Mouse (Mus musculus) embryonic facial prominence, embryonic 14.5 days (tissue): ENCODE results near the gene Olfr1137. TPM values are rescaled to one million over a fixed set of nuclear protein-coding genes. Genes with fewer than 3 reads are reported as not detected.

Experiments
- ATAC-seq: fragments of 200-750 bp; cut with Nextera tagmentation; 2 replicates; pipeline ENCODE4 v1.8.0; 2017; ENCODE audit warnings: low read depth, moderate number of reproducible peaks, moderate TSS enrichment
- DNase-seq: peaks from one replicate; pipeline ENCODE4 v3.0.0-alpha.2; 2015; ENCODE audit warnings: low spot score
- H3K27ac ChIP-seq: fragments of 300-500 bp; sonication (generic); replicated peaks from 2 replicates; pipeline ENCODE4 v1.5.1; 2014; ENCODE audit warnings: low read depth, mild to moderate bottlenecking, low read length, moderate library complexity
- H3K27me3 ChIP-seq: fragments of 300-500 bp; sonication (generic); replicated peaks from 2 replicates; pipeline ENCODE4 v1.6.1; 2014; ENCODE audit warnings: low read length; ENCODE audit not compliant: control insufficient read depth, insufficient read depth
- H3K36me3 ChIP-seq: fragments of 300-500 bp; sonication (generic); 2 replicates; pipeline ENCODE4 v1.6.1; 2014; ENCODE audit warnings: low read length, mixed read lengths; ENCODE audit not compliant: control insufficient read depth, insufficient read depth
- H3K4me1 ChIP-seq: fragments of 300-500 bp; sonication (generic); 2 replicates; pipeline ENCODE4 v1.6.1; 2014; ENCODE audit warnings: antibody characterized with exemption, low read length; ENCODE audit not compliant: control insufficient read depth, insufficient read depth
- H3K4me2 ChIP-seq: fragments of 300-500 bp; sonication (generic); 2 replicates; pipeline ENCODE4 v1.6.1; 2014; ENCODE audit warnings: low read depth, mild to moderate bottlenecking, low read length, moderate library complexity, mixed read lengths
- H3K4me3 ChIP-seq: fragments of 300-500 bp; sonication (generic); 2 replicates; pipeline ENCODE4 v1.5.1; 2014; ENCODE audit warnings: low read depth, mild to moderate bottlenecking, low read length
- H3K9ac ChIP-seq: fragments of 300-500 bp; sonication (generic); 2 replicates; pipeline ENCODE4 v1.6.1; 2014; ENCODE audit warnings: low read depth, mild to moderate bottlenecking, low read length, moderate library complexity, mixed read lengths
- H3K9me3 ChIP-seq: fragments of 300-500 bp; sonication (generic); 2 replicates; pipeline ENCODE4 v1.6.1; 2016; ENCODE audit warnings: low read length; ENCODE audit not compliant: control insufficient read depth
- WGBS: fragments of 180-500 bp; shearing (Covaris S2); extraction: QIAGEN DNeasy Blood & Tissue Kit; methylation state at CpG from one replicate; pipeline ENCODE4 v1.1.7; 2014; 5-methylcytosine and 5-hydroxymethylcytosine counted together
- polyA plus RNA-seq: library from polyadenylated mRNA; unstranded; fragments of >200 nt; fragmentation: Nextera tagmentation; extraction: Ambion mirVana; gene quantifications from 2 replicates; pipeline ENCODE4 v1.2.1, GENCODE M21; 2014

Gene Olfr1137
- polyA plus RNA-seq, result not detected in 2 replicates

GRCm38 (mm10) chr2:87713079-87713478 lies at the start of gene Olfr1137:
Gene Olfr1137 (minus strand): TSS chr2:87713179.
- no peak for ATAC-seq
- no peaks in the 10 kb centered on the region for H3K9me3 ChIP-seq
- H3K36me3 ChIP-seq, result no peaks in the 10 kb centered on the region
- no peak for DNase-seq
- H3K4me3 ChIP-seq, result no peak within 1 kb of the TSS
- H3K9ac ChIP-seq, result no peak within 1 kb of the TSS
- no peaks in the 10 kb centered on the region for H3K27me3 ChIP-seq
- H3K4me2 ChIP-seq, result no peak within 1 kb of the TSS
- H3K27ac ChIP-seq, result no peak within 1 kb of the TSS
- H3K4me1 ChIP-seq, result no peaks in the 10 kb centered on the region

GRCm38 (mm10) chr2:87753891-87754290 lies 40.9 kb upstream of the Olfr1137 start, which contains the start of gene Olfr1141:
Gene Olfr1141 (minus strand): TSS chr2:87753991.
- H3K4me2 ChIP-seq, result no peak within 1 kb of the TSS
- H3K4me3 ChIP-seq, result no peak within 1 kb of the TSS
- DNase-seq, result no peak
- WGBS, result 79% methylated on average over 1 of the region's 1 CpGs
- ATAC-seq, result no peak
- H3K9me3 ChIP-seq, result no peaks in the 10 kb centered on the region
- H3K9ac ChIP-seq, result no peak within 1 kb of the TSS
- H3K27me3 ChIP-seq, result no peaks in the 10 kb centered on the region
- H3K36me3 ChIP-seq, result no peaks in the 10 kb centered on the region
- no peak within 1 kb of the TSS for H3K27ac ChIP-seq
- no peaks in the 10 kb centered on the region for H3K4me1 ChIP-seq

GRCm38 (mm10) chr2:87743452-87743851 lies 30.5 kb upstream of the Olfr1137 start, which contains the start of gene Olfr1140:
Gene Olfr1140 (plus strand): TSS chr2:87743752.
- H3K9ac ChIP-seq, result no peak within 1 kb of the TSS
- no peak within 1 kb of the TSS for H3K4me2 ChIP-seq
- no peaks in the 10 kb centered on the region for H3K27me3 ChIP-seq
- no peaks in the 10 kb centered on the region for H3K36me3 ChIP-seq
- H3K27ac ChIP-seq, result no peak within 1 kb of the TSS
- no peak for ATAC-seq
- H3K4me1 ChIP-seq, result no peaks in the 10 kb centered on the region
- no peak for DNase-seq
- no peaks in the 10 kb centered on the region for H3K9me3 ChIP-seq
- whole genome bisulfite sequencing, result 74% methylated on average over 3 of the region's 3 CpGs
- no peak within 1 kb of the TSS for H3K4me3 ChIP-seq

GRCm38 (mm10) chr2:87739878-87740277 lies 26.9 kb upstream of the Olfr1137 start, which contains the start of gene Olfr1138:
Gene Olfr1138 (minus strand): TSS chr2:87739978.
- Histone ChIP-seq H3K4me3 (no peak within 1 kb of the TSS), H3K36me3 (no peaks in the 10 kb centered on the region), H3K9me3 (no peaks in the 10 kb centered on the region), H3K4me1 (no peaks in the 10 kb centered on the region), H3K27me3 (no peaks in the 10 kb centered on the region), H3K4me2 (no peak within 1 kb of the TSS), H3K27ac (no peak within 1 kb of the TSS), H3K9ac (no peak within 1 kb of the TSS)
- 77% methylated on average over 1 of the region's 1 CpGs for WGBS
- DNase-seq (no peak), ATAC-seq (no peak)

GRCm38 (mm10) chr2:87693847-87694246 lies 19.1 kb downstream of the Olfr1137 start, which contains the start of gene Olfr1136:
Gene Olfr1136 (minus strand): TSS chr2:87693947.
- no peak within 1 kb of the TSS for H3K27ac ChIP-seq
- DNase-seq (no peak), ATAC-seq (no peak)
- no peaks in the 10 kb centered on the region for H3K36me3 ChIP-seq
- no peak within 1 kb of the TSS for H3K4me3 ChIP-seq
- H3K27me3 ChIP-seq, result no peaks in the 10 kb centered on the region
- no peak within 1 kb of the TSS for H3K4me2 ChIP-seq
- H3K4me1 ChIP-seq, result no peaks in the 10 kb centered on the region
- H3K9me3 ChIP-seq, result no peaks in the 10 kb centered on the region
- no peak within 1 kb of the TSS for H3K9ac ChIP-seq

GRCm38 (mm10) chr2:87673564-87673963 lies 39.4 kb downstream of the Olfr1137 start, which contains the start of gene Olfr1135:
Gene Olfr1135 (minus strand): TSS chr2:87673664.
- Histone ChIP-seq H3K4me2 (no peak within 1 kb of the TSS), H3K9ac (no peak within 1 kb of the TSS), H3K36me3 (no peaks in the 10 kb centered on the region), H3K27me3 (no peaks in the 10 kb centered on the region), H3K9me3 (no peaks in the 10 kb centered on the region), H3K4me1 (no peaks in the 10 kb centered on the region), H3K27ac (no peak within 1 kb of the TSS), H3K4me3 (no peak within 1 kb of the TSS)
- no peak for ATAC-seq
- DNase-seq, result no peak
- 16% methylated on average over 1 of the region's 1 CpGs for WGBS

Other genes with a start within 250 kb of the Olfr1137 start
- not detected in 2 replicates for gene Pramel7, start 216.1 kb downstream of the Olfr1137 start, polyA plus RNA-seq
- not detected in 2 replicates for gene Pramel6, start 206.6 kb downstream of the Olfr1137 start, polyA plus RNA-seq
- not detected in 2 replicates for gene Olfr153, start 181.4 kb downstream of the Olfr1137 start, polyA plus RNA-seq
- gene Olfr1128, start 167.6 kb downstream of the Olfr1137 start, polyA plus RNA-seq, result not detected in 2 replicates
- not detected in 2 replicates for gene Olfr1129, start 139.3 kb downstream of the Olfr1137 start, polyA plus RNA-seq
- gene Olfr1130, start 107.0 kb downstream of the Olfr1137 start, polyA plus RNA-seq, result not detected in 2 replicates
- gene Olfr1131, start 86.1 kb downstream of the Olfr1137 start, polyA plus RNA-seq, result not detected in 2 replicates
- gene Olfr1132, start 75.6 kb downstream of the Olfr1137 start, polyA plus RNA-seq, result not detected in 2 replicates
- 0.29 TPM in 1 of 2 replicates, not detected in the other for gene Olfr1133, start 65.8 kb downstream of the Olfr1137 start, polyA plus RNA-seq
- not detected in 2 replicates for gene Olfr1134, start 54.7 kb downstream of the Olfr1137 start, polyA plus RNA-seq
- not detected in 2 replicates for gene Olfr1135, start 39.5 kb downstream of the Olfr1137 start, polyA plus RNA-seq
- gene Olfr1136, start 19.2 kb downstream of the Olfr1137 start, polyA plus RNA-seq, result not detected in 2 replicates
- gene Olfr1138, start 26.8 kb upstream of the Olfr1137 start, polyA plus RNA-seq, result not detected in 2 replicates
- not detected in 2 replicates for gene Olfr1140, start 30.6 kb upstream of the Olfr1137 start, polyA plus RNA-seq
- gene Olfr1141, start 40.8 kb upstream of the Olfr1137 start, polyA plus RNA-seq, result not detected in 2 replicates
- gene Olfr152, start 66.3 kb upstream of the Olfr1137 start, polyA plus RNA-seq, result not detected in 2 replicates
- gene Olfr1143, start 87.4 kb upstream of the Olfr1137 start, polyA plus RNA-seq, result 0.18 TPM in 1 of 2 replicates, not detected in the other
- gene Olfr1145, start 96.6 kb upstream of the Olfr1137 start, polyA plus RNA-seq, result not detected in 2 replicates
- not detected in 2 replicates for gene Olfr1148, start 117.4 kb upstream of the Olfr1137 start, polyA plus RNA-seq
- gene Olfr1150-ps1, start 130.8 kb upstream of the Olfr1137 start, polyA plus RNA-seq, result not detected in 2 replicates
- not detected in 2 replicates for gene Olfr1151, start 142.7 kb upstream of the Olfr1137 start, polyA plus RNA-seq
- gene Olfr1152, start 153.3 kb upstream of the Olfr1137 start, polyA plus RNA-seq, result 0.06 TPM in 1 of 2 replicates, not detected in the other
- gene Olfr1153, start 181.8 kb upstream of the Olfr1137 start, polyA plus RNA-seq, result 0.11 TPM in 1 of 2 replicates, not detected in the other
- not detected in 2 replicates for gene Olfr1154, start 192.0 kb upstream of the Olfr1137 start, polyA plus RNA-seq
- gene Olfr1155, start 232.0 kb upstream of the Olfr1137 start, polyA plus RNA-seq, result not detected in 2 replicates
- gene Olfr1156, start 239.9 kb upstream of the Olfr1137 start, polyA plus RNA-seq, result 0.11 TPM in 1 of 2 replicates, not detected in the other